Mouse (Mus musculus) retina, adult 2 months (tissue): ENCODE measurements around the gene Megf11.
"Not testable (repeated sequence)": the region's sequence is repeated elsewhere in the genome, so short reads cannot be mapped to it uniquely, and the experiment has no call there.

ENCODE experiments used
- DNase-seq: peaks from one replicate; pipeline ENCODE4 v3.0.0-alpha.2; 2012; ENCODE audit warnings: low read depth, low spot score

Megf11 gene

DNA sequence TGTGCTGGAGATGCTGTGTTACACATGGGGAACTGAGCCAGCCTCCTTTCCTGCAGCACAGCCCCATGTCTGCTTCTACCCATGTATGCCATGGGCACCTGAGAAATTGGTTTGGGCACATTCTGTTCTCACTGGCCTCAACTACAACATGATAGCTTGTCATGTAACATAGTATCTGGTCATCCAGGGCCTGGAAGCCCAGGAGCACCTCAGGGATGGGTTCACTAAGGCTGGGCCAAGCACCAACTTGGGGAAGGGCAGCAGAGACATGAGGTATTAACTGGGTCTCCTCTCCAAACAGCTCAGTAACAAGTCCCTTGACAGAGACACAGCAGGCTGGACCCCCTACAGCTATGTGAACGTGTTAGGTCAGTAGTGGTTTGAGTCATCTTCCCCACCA lies 311.6 kb downstream of the Megf11 start:
- DNase-seq, result no peak

- DNase-seq, result no peak
These were observed 312.3 kb downstream of the Megf11 start for GRCm38 (mm10) chr9:64697677-64698076.

DNA sequence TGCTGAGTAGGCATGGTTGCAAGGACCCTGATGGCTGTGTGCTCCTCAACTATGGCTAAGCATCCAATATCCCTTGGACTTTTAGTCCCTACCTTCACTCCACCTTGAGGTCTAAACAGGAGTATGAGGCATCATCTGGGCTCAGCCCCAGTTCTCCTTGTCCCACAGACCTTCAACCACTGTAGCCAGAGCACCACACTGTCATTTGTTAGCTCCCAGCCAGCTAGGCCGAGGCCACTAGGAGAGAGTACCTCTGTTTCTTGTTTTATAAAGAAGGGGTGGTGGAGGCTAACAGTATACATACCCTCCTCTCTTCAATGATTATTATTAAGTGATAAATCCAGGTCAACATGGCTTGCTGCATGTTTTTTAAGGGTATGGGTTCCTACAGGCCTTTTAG lies 313.2 kb downstream of the Megf11 start:
- DNase-seq, result no peak

- DNase-seq, result no peak
These were observed 315.3 kb downstream of the Megf11 start for GRCm38 (mm10) chr9:64700451-64701311.

DNA sequence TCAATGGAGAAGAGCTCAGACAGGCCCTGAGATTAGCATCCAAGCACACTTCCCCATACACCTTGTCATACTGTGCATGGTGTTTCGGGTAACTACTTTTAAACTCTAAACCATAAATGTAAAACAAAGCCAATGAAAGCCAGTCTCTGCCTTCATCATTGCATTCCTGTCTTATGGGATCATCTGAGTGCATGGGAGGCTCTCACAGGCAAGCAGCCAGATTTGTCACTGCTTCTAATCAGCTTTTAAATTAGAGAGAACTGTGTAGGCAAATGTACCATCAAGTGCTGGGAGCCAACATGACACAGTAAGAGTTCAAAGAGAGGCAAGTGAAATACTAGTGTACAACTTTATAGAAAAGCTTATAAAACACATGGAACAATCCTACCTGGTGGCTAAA lies 316.2 kb downstream of the Megf11 start:
- DNase-seq, result no peak

GRCm38 (mm10) chr9:64702391-64702790 lies 317.0 kb downstream of the Megf11 start:
- no peak for DNase-seq

- no peak for DNase-seq
These were observed 317.5 kb downstream of the Megf11 start for GRCm38 (mm10) chr9:64702937-64703336.

DNA sequence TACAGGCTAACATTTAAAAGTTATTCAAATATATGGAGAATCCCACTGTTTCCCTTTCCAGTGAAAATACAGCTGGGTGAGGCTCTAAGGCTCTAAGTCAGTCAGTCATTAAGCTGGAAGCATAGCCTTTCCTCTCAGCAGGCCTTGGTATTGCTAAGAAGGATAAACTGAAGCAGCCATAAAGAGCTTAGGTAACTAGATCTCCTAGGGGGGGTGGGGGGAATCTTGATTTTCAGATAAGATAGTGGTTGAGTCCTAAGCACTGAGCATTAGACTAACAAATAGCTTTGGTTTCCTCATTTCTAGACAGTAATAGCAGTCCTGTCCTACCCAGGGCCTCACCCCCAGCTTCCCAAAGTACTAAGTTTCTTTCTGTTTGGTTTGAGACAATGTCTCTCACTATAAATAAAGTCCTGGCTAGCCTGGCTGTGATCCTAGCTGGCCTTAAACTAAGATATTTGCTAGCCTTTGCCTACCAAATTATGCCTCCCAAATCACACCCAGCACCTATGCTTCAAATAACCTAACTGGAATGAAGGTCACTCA lies 318.1 kb downstream of the Megf11 start:
- DNase-seq, result peak; percentile 57

DNA sequence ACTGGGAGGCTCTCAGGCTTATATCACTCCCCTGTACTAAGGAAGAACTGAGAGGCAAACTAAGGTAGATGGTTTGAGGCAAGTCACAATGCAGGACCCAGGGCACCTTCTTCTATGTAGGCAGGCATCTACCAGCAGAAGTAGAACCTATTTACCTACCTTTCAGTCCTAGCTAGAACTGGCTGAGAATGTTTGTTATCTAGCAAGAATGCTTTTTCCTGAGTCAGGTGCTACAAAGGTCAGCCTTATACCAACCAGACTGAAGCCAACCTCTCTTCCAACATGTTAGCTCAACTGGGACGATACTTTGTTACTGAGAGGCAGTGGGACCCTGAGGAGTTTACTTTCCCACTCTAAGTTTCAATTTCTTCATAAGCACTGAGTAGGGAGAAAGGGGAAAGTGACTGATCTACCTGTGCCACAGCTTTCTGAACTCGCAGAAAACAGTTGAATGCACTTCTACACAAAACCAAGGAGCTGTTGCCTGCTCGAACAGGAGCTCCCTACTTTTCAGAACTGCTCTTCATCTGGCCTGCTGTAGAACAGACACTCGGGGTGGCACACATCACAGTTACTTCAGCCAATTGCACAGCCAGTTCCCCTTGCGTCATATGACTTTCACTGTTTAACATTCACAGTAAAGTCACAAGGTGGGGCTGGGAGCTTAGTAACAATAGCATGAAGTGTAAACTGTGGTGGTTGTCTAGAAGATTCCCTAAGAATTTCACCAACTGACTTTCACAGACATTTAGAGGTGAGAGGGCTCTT lies 318.8 kb downstream of the Megf11 start:
- DNase-seq, result no peak

GRCm38 (mm10) chr9:64710291-64710690 lies 324.9 kb downstream of the Megf11 start:
- not testable (repeated sequence) for DNase-seq

DNA sequence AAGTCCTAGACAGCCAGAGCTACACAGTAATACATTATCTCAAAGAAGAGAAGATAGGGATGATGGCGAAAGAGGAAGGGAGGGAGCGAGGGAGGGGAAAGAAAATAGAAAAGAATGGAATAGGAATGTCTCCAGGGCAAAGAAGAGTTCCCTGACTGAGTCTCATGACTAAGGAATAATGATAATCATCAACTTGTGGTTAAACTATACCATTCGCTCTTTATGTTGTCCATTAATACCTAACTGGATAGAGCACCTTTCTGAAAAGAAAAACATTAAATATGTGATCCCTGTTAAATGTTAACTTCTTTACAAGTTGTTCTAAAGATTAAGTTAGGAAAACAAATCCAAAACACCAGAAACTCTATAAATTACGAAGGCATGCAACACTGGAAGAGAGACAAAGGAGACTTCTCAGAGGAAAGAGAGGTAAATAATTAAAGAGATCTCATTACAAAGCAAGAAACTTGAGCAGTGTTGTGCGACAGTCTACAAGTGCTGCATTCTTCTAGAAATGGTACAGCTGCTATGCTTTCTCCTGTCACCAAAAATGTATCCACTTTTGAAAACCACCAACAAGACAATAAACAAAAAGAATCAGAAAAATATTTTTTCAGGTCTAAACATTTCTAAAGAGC lies 334.2 kb downstream of the Megf11 start:
- no peak for DNase-seq

DNA sequence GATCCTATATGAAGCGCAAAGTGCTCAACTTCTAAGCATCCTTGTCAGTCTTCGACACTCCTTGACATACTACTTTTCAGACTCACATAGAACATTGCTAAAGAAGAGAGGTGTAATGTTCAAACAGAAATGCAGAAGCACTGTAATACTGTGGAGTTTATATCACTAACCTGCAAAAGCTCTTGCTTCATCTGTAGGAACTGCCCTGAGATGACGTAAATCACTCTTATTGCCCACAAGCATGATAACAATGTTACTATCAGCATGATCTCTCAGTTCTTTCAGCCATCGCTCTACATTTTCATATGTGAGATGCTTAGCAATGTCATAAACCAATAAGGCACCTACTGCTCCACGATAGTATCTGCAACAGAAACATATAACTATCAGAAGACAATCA lies 341.0 kb downstream of the Megf11 start:
- DNase-seq, result no peak

- DNase-seq, result no peak
These were observed 345.7 kb downstream of the Megf11 start for GRCm38 (mm10) chr9:64731029-64731560.

DNA sequence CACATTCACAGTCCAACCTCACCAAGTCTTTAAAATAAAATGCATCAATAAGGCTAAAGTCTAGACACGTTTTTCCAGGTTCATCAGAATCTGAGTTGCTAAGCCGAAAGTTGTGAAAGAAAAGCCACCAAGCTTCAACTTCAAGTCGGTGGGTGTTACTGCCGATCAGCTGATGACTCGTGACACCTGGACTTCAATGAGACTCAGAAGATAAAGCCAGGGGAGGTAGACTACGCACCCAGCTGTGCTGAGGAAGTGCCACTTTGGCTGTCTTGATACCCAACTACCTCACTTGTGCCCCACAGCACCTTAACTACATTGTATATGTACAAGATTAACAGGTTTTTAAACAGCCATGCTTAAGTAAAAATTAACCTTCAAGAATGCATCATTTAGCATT lies 348.7 kb downstream of the Megf11 start:
- DNase-seq, result no peak

- not testable (repeated sequence) for DNase-seq
These were observed 349.6 kb downstream of the Megf11 start for GRCm38 (mm10) chr9:64734992-64735391.

- DNase-seq, result no peak
These were observed 350.7 kb downstream of the Megf11 start for GRCm38 (mm10) chr9:64736076-64736638.

GRCm38 (mm10) chr9:64736639-64737405 lies 351.4 kb downstream of the Megf11 start:
- no peak for DNase-seq

GRCm38 (mm10) chr9:64737406-64738201 lies 352.2 kb downstream of the Megf11 start, which contains the start of gene Rab11a:
TSS of gene Rab11a (minus strand) at chr9:64737758.
- DNase-seq, result peak; percentile 90

DNA sequence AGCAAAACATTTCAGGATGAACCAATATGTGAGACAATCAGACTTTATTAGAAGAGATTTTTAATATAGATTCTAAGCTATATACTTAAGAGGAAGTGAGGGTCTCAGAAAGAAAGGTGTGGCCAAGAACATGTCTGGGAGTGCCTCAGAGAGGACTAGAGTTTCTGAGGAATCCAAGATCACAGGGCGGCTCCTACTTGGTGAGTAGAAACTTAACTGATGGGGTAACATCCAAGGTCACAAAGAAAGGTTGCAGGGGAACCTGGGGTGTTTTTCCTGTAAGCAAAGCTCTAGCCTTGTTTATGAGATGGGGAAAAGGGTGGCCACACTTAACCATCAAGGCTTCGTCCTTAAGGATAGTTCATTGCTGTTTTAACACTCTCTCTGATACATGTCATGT lies 353.6 kb downstream of the Megf11 start:
- DNase-seq, result no peak

- DNase-seq, result no peak
These were observed 357.0 kb downstream of the Megf11 start for GRCm38 (mm10) chr9:64742453-64742852.
